ENCODE assay signal across 13 mouse cellular contexts in genomic region chr15:72217731-72218130, GRCm38 (mm10).
"Had no signal": no experiment of that assay in that cellular context is flagged by ENCODE, and none has a peak within 500 bp of the region (broad histone marks: within the 10 kb centered on the region; RNA-seq: fewer than 3 reads in every experiment).

No protein-coding gene starts in this region.

- H3K4me3 ChIP-seq: left cerebral cortex, adult 2 months; liver, embryonic 13.5 days had no signal

- H3K36me3 ChIP-seq: liver, embryonic 13.5 days had no signal

- H3K27ac ChIP-seq: kidney, postnatal 0 days; left cerebral cortex, adult 2 months; liver, embryonic 13.5 days; stomach, postnatal 0 days had no signal

- H3K4me1 ChIP-seq: liver, embryonic 13.5 days had no signal

- DNase-seq: kidney, postnatal 36 days; layer of hippocampus, postnatal 36 days; liver, embryonic 13.5 days; lung, adult 2 months; lung, postnatal 14 days; lung, postnatal 4 days; midbrain, embryonic 14.5 days; thymus, adult 2 months; thymus, postnatal 14 days; thymus, postnatal 4 days had no signal

- H3K27me3 ChIP-seq: liver, embryonic 13.5 days had no signal
